Mouse (Mus musculus): ENCODE results near the gene AC129217.1. TPM values are rescaled to one million over a fixed set of nuclear protein-coding genes. Genes with fewer than 3 reads are reported as not detected.

AC129217.1 gene
- polyA plus RNA-seq, 1 experiment from 2014 or later: not detected

DNA sequence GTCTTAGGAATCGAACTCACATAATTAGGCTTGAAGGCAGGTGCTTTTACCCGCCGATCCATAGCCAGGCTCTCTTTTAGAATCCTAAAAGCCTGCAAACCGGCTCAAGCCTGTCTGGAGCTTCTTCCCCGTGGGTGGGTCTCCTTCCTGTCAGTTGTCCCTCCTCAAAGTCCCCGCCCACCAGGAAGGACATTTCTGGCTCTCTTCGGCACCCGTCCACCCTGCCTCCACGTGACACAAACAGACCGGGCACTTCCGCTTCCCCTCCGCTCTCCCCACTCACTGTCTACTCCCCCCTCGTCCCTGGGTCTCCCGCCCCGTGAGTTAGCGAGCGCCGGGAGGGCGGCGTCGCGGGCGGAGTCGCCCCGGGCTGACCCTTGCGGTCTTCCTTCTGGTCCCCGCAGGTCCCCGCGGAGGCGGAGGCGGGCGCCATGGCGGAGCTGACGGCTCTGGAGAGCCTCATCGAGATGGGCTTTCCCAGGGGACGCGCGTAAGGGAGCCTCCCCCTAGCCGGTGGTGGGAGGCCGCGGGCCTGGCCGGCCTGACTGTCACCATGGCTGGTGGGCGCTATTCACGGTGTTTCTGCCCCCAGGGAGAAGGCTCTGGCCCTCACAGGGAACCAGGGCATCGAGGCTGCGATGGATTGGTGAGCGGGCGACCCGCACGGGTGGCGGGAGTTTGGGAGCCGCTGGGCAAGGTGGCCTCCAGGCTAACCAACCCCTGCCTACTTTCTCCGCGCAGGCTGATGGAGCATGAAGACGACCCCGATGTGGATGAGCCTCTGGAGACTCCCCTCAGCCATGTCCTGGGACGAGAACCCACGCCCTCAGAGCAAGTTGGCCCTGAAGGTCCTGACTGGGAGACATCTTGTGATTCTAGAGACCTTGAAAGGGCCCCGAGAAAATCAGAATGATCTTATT lies 42.0 kb downstream of the AC129217.1 start, which contains the start of gene Ubxn1:
TSS of gene Ubxn1 (plus strand) at position 230 of the 920 bp plus-strand sequence.
- peaks cover 52% of the 10 kb centered on the region for H3K4me1 ChIP-seq (replicated peaks)
- H3K36me3 ChIP-seq (replicated peaks): peaks cover 40% of the 10 kb centered on the region
- peak within 1 kb of the TSS; percentile 90 for H3K4me2 ChIP-seq
- H3K9me3 ChIP-seq (replicated peaks): no peaks in the 10 kb centered on the region
- WGBS (ENCODE audit: insufficient replicate concordance): under 1% methylated on average over 59 of the region's 59 CpGs
- no peaks in the 10 kb centered on the region for H3K27me3 ChIP-seq
- H3K9ac ChIP-seq: peak within 1 kb of the TSS; percentile 99
- peak within 1 kb of the TSS; percentile 98 for H3K4me3 ChIP-seq (replicated peaks)
- peak within 1 kb of the TSS; percentile 92 for H3K27ac ChIP-seq (replicated peaks)
- ATAC-seq (ENCODE audit: insufficient read depth): peak; percentile 95

DNA sequence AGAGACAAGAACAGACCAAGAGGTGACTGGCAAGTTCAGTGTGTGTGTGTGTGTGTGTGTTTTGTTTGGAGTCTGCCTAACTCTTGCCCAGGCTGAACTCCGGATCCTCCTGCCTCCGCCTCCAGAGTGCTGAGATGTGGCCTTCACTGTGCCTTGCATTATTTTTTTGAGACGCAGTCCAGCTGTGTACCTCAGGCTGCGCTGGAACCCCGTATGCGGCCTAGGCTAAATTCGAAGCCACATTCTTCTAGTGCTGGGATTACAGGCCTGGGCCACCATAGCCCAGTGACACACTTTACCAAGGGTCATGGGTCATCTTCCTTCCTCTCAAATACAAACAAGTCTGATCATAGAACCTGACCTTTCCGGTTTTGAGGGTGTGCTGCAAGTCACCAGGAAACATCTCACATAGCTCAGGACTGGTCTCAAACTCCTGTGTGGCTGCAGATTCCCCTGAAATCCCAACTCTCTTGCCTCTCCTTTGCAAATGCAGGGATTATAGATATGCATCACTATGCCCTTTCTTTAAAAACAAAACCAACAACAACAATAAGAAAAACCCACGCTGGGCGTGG lies 42.8 kb downstream of the AC129217.1 start:
- H3K9ac ChIP-seq: peak overlapping the region; percentile 99
- peaks cover 46% of the 10 kb centered on the region for H3K36me3 ChIP-seq (replicated peaks)
- peak overlapping the region; percentile 90 for H3K4me2 ChIP-seq
- WGBS (ENCODE audit: insufficient replicate concordance): 64% methylated on average over 10 of the region's 10 CpGs
- no peak for ATAC-seq (ENCODE audit: insufficient read depth)
- H3K27me3 ChIP-seq: no peaks in the 10 kb centered on the region
- H3K9me3 ChIP-seq (replicated peaks): no peaks in the 10 kb centered on the region
- peaks cover 52% of the 10 kb centered on the region for H3K4me1 ChIP-seq (replicated peaks)
- H3K27ac ChIP-seq (replicated peaks): peak overlapping the region; percentile 92
- H3K4me3 ChIP-seq (replicated peaks): peak overlapping the region; percentile 98

DNA sequence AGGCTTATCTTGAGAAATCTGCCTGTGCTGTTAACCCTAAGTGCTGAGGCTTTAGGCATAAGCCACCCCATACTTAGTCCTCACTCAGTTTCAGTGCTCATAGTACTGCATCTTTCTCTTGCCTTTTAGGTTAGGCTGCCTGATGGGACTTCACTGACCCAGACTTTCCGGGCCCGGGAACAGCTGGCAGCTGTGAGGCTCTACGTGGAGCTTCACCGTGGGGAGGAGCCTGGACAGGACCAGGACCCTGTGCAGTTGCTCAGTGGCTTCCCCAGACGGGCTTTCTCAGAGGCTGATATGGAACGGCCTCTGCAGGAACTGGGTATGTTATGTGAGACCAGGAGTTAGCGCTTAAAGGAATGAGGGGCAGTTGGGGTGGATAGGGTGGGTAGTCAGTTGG lies 45.5 kb downstream of the AC129217.1 start:
- Histone ChIP-seq H3K9ac (no peak overlapping the region), H3K4me2 (no peak overlapping the region), H3K9me3 (replicated peaks) (no peaks in the 10 kb centered on the region), H3K27ac (replicated peaks) (peak overlapping the region; percentile 34; the same call in 1 of the 2 replicates), H3K27me3 (no peaks in the 10 kb centered on the region), H3K36me3 (replicated peaks) (peaks cover 49% of the 10 kb centered on the region), H3K4me1 (replicated peaks) (peaks cover 49% of the 10 kb centered on the region), H3K4me3 (replicated peaks) (no peak overlapping the region)
- WGBS (ENCODE audit: insufficient replicate concordance): 87% methylated on average over 7 of the region's 7 CpGs
- ATAC-seq (ENCODE audit: insufficient read depth): no peak

DNA sequence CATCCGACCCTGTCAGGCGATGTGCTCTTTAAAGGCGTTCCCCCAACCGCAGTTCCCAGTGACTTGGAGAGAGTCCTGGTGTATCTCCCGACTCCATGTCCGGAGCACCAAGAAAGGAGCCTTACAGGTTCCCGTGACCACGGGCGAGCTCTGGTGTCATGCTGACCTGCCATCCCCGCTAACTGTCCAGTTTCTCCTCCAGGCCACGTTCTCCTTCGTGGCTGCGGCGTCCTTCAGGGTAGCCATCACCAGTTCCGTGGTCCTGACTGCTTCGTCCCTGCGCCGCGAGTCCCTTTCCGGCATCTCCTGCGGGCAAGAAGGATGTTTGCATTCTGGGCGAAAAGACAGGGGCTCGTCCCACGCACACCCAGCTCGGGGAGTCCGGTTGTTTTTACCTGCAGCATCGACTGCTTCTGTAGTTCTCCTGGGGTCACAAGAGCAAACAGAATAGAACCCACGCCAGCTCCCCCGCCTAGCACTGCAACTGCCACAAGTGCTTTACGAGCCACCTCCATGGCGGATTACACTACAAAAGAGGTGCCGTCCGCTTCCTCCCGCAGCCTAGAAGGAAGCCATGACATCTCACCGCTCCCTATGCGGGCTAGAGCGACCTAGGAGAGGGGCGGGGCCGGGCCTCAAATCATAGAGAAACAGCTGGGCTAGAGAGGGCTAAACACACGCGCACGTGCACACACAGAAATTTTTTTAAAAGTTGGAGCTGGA lies 50.9 kb downstream of the AC129217.1 start, which contains the start of gene Uqcc3:
TSS of gene Uqcc3 (minus strand) at position 613 of the 723 bp plus-strand sequence.
- Histone ChIP-seq H3K4me3 (replicated peaks) (peak within 1 kb of the TSS; percentile 83), H3K4me1 (replicated peaks) (peaks cover 18% of the 10 kb centered on the region), H3K4me2 (peak within 1 kb of the TSS; percentile 93), H3K9ac (peak within 1 kb of the TSS; percentile 95), H3K27me3 (no peaks in the 10 kb centered on the region), H3K36me3 (replicated peaks) (peaks cover 20% of the 10 kb centered on the region), H3K9me3 (replicated peaks) (no peaks in the 10 kb centered on the region), H3K27ac (replicated peaks) (peak within 1 kb of the TSS; percentile 76)
- peak; percentile 94 for ATAC-seq (ENCODE audit: insufficient read depth)
- WGBS (ENCODE audit: insufficient replicate concordance): under 1% methylated on average over 42 of the region's 42 CpGs

DNA sequence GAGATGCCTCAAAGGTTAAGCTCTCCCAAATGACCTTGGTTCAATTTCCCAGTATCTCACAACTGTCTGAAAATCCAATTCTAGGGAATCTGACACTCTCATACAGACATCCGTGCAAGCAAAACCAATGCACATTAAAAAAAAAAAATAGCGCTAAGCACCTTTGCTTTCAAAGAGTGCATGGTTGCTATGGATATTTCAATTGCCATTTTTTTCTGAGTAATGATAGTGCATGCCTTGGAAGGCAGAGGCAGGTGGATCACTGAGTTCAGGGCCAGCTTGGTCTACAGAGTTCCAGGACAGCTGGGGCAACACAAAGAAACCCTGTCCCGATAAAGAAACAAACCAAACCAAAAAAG lies 51.4 kb downstream of the AC129217.1 start:
- Histone ChIP-seq H3K27ac (replicated peaks) (no peak overlapping the region), H3K4me2 (peak overlapping the region; percentile 93), H3K4me3 (replicated peaks) (peak overlapping the region; percentile 83), H3K4me1 (replicated peaks) (peaks cover 18% of the 10 kb centered on the region), H3K27me3 (no peaks in the 10 kb centered on the region), H3K36me3 (replicated peaks) (peaks cover 15% of the 10 kb centered on the region), H3K9ac (peak overlapping the region; percentile 95; the same call in 1 of the 2 replicates), H3K9me3 (replicated peaks) (no peaks in the 10 kb centered on the region)
- no peak for ATAC-seq (ENCODE audit: insufficient read depth)
- 7% methylated on average over 3 of the region's 3 CpGs for WGBS (ENCODE audit: insufficient replicate concordance)

DNA sequence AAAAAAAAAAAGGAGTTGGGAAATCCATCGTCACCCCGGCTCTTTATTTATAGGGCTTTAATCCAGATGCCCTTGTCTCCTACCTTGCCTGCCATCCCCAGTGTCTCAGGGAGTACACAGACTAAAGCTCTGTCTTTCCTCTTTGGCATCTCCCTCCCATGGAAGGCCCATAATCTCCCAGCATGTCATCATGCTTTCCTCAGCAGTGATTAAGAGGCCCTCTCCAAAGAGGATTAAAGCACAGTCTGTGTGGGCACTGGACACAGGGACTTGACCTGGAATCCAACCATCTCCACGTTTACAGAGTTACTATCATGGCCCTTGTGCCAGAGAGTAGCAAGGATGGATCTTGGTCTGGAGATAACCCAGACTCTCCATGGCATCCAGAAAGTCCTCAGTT lies 54.0 kb downstream of the AC129217.1 start, which contains the start of the genes Lbhd1 and Gm49403:
TSS of gene Lbhd1 (plus strand) at position 117 of the 400 bp plus-strand sequence.
TSS of gene Gm49403 (plus strand) at position 315 of the 400 bp plus-strand sequence.
- Histone ChIP-seq H3K4me1 (replicated peaks) (peaks cover 34% of the 10 kb centered on the region), H3K4me3 (replicated peaks) (no peak within 1 kb of the TSS), H3K27ac (replicated peaks) (no peak within 1 kb of the TSS), H3K36me3 (replicated peaks) (peaks cover 3% of the 10 kb centered on the region; the same call in 1 of the 2 replicates), H3K27me3 (no peaks in the 10 kb centered on the region), H3K9me3 (replicated peaks) (no peaks in the 10 kb centered on the region), H3K9ac (no peak within 1 kb of the TSS), H3K4me2 (no peak within 1 kb of the TSS)
- WGBS (ENCODE audit: insufficient replicate concordance): 65% methylated on average over 3 of the region's 3 CpGs
- ATAC-seq (ENCODE audit: insufficient read depth): no peak

DNA sequence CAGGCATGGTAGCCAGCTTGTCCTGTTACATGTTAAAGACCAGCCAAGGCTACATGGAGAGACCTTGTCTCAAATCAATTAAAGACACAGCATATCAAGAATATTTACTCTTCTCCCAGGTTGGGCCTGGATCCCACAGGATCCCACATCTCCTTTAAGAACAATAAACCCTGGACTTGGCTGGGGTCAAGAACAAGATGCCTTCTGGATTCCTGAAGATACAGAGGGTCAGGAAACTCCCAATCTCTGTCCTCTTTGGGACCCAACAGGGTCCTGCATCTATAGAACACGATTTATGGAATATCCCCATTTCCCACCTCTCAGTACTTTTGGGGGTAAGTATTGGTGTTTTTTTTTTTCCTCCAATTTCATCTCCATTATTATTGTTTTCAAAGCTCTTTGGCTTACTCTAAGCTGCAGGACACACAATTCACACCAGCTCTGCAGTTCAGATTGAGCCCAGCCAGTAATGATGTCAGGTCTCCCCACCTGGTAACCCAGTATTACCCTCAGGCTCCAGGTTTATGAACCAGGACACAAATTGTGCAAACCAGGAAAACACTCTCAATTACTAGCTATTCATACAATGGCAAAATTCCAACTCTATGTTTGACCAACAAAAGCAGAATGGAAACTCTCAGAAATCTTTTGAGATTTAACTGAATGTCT lies 57.5 kb downstream of the AC129217.1 start:
- ATAC-seq (ENCODE audit: insufficient read depth): no peak
- Histone ChIP-seq H3K27ac (replicated peaks) (peak overlapping the region; percentile 75; the same call in 1 of the 2 replicates), H3K4me2 (peak overlapping the region; percentile 78), H3K27me3 (no peaks in the 10 kb centered on the region), H3K36me3 (replicated peaks) (peaks cover 20% of the 10 kb centered on the region), H3K4me1 (replicated peaks) (peaks cover 40% of the 10 kb centered on the region), H3K9me3 (replicated peaks) (no peaks in the 10 kb centered on the region), H3K4me3 (replicated peaks) (peak overlapping the region; percentile 76), H3K9ac (peak overlapping the region; percentile 81; the same call in 1 of the 2 replicates)
- WGBS (ENCODE audit: insufficient replicate concordance): 25% methylated on average over 1 of the region's 1 CpGs

DNA sequence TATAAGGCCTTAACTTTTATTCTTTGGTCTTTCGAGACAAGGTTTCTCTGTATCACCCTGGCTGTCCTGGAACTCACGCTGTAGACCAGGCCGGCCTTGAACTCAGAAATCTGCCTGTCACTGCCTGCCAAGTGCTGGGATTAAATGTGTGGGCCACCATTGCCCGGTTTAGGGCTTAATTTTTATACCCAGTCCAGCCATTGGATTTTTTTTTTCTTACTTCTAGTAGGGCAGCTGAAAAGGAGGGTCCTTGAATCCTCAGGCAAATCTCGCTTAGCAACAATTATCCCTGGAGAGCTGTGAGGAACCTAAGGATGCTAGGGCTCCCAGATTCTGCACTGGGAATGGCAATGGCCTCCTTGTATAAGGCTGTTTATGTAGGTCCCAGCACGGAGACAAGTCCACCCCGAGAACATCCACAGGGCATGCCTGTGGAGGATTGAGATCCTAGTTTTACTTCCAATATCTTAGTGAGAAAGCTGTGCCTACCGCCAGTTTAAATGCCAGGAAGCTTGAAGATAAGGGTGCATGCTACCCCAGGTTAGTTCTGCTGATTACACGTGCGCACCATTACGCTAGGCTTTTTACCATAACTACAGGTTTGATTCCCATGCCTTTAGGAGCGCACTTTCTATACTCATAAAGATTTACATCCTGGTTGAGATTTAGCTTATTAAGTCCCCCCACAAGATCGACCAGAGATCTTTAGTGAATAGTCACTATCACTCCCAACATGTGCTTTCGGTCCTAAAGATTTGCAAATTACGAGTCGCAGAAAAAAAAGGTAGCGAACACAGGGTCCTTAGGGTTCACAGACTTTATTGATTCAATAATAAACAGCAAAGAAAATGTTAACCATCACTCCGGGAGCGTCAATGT lies 58.3 kb downstream of the AC129217.1 start:
- Histone ChIP-seq H3K4me1 (replicated peaks) (peaks cover 46% of the 10 kb centered on the region), H3K4me2 (peak overlapping the region; percentile 78), H3K9me3 (replicated peaks) (no peaks in the 10 kb centered on the region), H3K36me3 (replicated peaks) (peaks cover 20% of the 10 kb centered on the region), H3K27me3 (no peaks in the 10 kb centered on the region), H3K4me3 (replicated peaks) (peak overlapping the region; percentile 76), H3K9ac (peak overlapping the region; percentile 81), H3K27ac (replicated peaks) (peak overlapping the region; percentile 75)
- 9% methylated on average over 19 of the region's 19 CpGs for WGBS (ENCODE audit: insufficient replicate concordance)
- no peak for ATAC-seq (ENCODE audit: insufficient read depth)

DNA sequence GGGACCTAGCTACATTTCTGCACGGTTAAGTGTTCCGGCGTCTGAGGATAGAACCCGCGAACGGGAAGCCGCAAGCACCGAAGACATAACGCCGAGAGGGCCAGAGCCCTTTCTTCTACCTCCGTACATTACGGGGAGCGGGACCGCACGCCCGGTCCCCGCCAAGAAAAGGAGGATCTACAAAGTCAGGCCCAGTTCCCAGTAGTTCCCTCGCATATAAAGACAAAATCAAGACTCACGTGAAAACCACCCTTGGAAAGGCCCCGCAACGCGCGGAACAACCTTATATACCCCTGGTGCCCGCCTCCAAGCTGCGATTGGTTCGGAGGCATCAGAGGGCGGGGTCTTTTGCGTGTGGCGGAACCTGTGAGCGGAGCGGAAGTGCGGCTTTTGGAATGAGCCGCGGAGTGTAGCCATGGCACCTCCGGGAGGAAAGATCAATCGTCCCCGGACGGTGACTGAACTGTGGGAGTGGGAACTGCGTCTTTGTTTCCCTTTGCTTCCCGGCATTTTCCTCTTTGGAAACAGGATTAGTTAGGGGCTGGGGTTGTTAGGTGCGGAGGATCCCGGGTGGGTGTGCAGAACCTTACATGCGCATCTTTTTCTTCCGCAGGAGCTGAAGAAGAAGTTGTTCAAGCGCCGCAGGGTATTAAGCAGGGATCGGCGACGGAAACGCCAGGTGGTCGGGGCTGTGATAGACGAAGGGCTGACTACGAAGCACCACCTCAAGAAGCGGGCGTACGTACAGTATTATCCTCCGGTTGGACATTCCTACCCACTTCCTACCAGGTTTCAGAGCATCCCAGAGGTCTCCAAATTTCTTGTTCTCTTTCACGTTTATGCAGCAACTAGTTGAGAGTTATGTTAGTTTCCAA lies 59.2 kb downstream of the AC129217.1 start, which contains the start of the genes 1810009A15Rik and Gm49416:
TSS of gene 1810009A15Rik (plus strand) at position 343 of the 875 bp plus-strand sequence.
TSS of gene Gm49416 (plus strand) at position 416 of the 875 bp plus-strand sequence.
- H3K27me3 ChIP-seq: no peaks in the 10 kb centered on the region
- peak within 1 kb of the TSS; percentile 87 for H3K27ac ChIP-seq (replicated peaks)
- ATAC-seq (ENCODE audit: insufficient read depth): peak; percentile 89
- H3K4me1 ChIP-seq (replicated peaks): peaks cover 54% of the 10 kb centered on the region
- peak within 1 kb of the TSS; percentile 81 for H3K9ac ChIP-seq
- H3K4me3 ChIP-seq (replicated peaks): peak within 1 kb of the TSS; percentile 76
- whole genome bisulfite sequencing (ENCODE audit: insufficient replicate concordance): under 1% methylated on average over 58 of the region's 58 CpGs
- H3K4me2 ChIP-seq: peak within 1 kb of the TSS; percentile 78
- peaks cover 20% of the 10 kb centered on the region for H3K36me3 ChIP-seq (replicated peaks)
- no peaks in the 10 kb centered on the region for H3K9me3 ChIP-seq (replicated peaks)
